Mouse (Mus musculus): ENCODE data around the gene Mtss1l. TPM values are rescaled to one million over a fixed set of nuclear protein-coding genes. Genes with fewer than 3 reads are reported as not detected.
"Not testable (repeated sequence)": the region's sequence is repeated elsewhere in the genome, so short reads cannot be mapped to it uniquely, and the experiment has no call there.

Gene Mtss1l
- total RNA-seq, 4 experiments from 2014 or later: 37.7 to 46.3 (median 39.9) TPM

GRCm38 (mm10) chr8:110776335-110776734 is 55.1 kb downstream of the Mtss1l start:
- DNase-seq (ENCODE audit: low spot score): no peak

- DNase-seq (ENCODE audit: low spot score): no peak
These were observed 58.8 kb downstream of the Mtss1l start for GRCm38 (mm10) chr8:110779924-110780718.

- DNase-seq (ENCODE audit: low spot score): no peak
These were observed 64.1 kb downstream of the Mtss1l start for GRCm38 (mm10) chr8:110785366-110785765.

GRCm38 (mm10) chr8:110786501-110786900 is 65.2 kb downstream of the Mtss1l start:
- DNase-seq (ENCODE audit: low spot score): not testable (repeated sequence)

GRCm38 (mm10) chr8:110786934-110787333 is 65.7 kb downstream of the Mtss1l start:
- no peak for DNase-seq (ENCODE audit: low spot score)

- DNase-seq (ENCODE audit: low spot score): no peak
These were observed 66.2 kb downstream of the Mtss1l start for GRCm38 (mm10) chr8:110787411-110787954.

- DNase-seq (ENCODE audit: low spot score): no peak
These were observed 67.7 kb downstream of the Mtss1l start for GRCm38 (mm10) chr8:110788981-110789380.

- no peak for DNase-seq (ENCODE audit: low spot score)
These were observed 68.3 kb downstream of the Mtss1l start for GRCm38 (mm10) chr8:110789571-110789970.

- DNase-seq (ENCODE audit: low spot score): no peak
These were observed 69.0 kb downstream of the Mtss1l start for GRCm38 (mm10) chr8:110790270-110790669.

Other genes with a start within 250 kb of the Mtss1l start
- 10 to 100 TPM; 14.0 to 18.3 (median 16.3) TPM for gene Vac14, start 102.9 kb upstream of the Mtss1l start, total RNA-seq (2022)
- 1 to 10 TPM; 4.3 to 8.3 (median 5.9) TPM for gene Il34, start 84.4 kb downstream of the Mtss1l start, total RNA-seq (2022)
- gene Cog4, start 125.1 kb downstream of the Mtss1l start, total RNA-seq (2022): 10 to 100 TPM; 63.3 to 69.4 (median 65.2) TPM
- gene Sf3b3, start 125.3 kb downstream of the Mtss1l start, total RNA-seq (2022): 10 to 100 TPM; 33.5 to 38.7 (median 36.1) TPM
- 1 to 10 TPM; 4.5 to 5.4 (median 4.6) TPM for gene Fuk, start 181.0 kb downstream of the Mtss1l start, total RNA-seq (2022)
- gene St3gal2, start 198.4 kb downstream of the Mtss1l start, total RNA-seq (2022): 10 to 100 TPM; 21.3 to 25.4 (median 24.1) TPM